Mouse (Mus musculus) lung, embryonic 15.5 days (tissue): Measurements from ENCODE around the gene Fancg. TPM values are rescaled to one million over a fixed set of nuclear protein-coding genes. Genes with fewer than 3 reads are reported as not detected.

ENCODE experiments used
- ATAC-seq: fragments of 200-750 bp; cut with Nextera tagmentation; 2 replicates; pipeline ENCODE4 v1.8.0; 2017; ENCODE audit warnings: moderate number of reproducible peaks, borderline replicate concordance; ENCODE audit not compliant: low FRiP score, low TSS enrichment; ENCODE audit errors: extremely low read depth
- H3K27ac ChIP-seq: fragments of 300-500 bp; sonication (generic); 2 replicates; pipeline ENCODE4 v1.5.1; 2015; ENCODE audit warnings: moderate library complexity, mild to moderate bottlenecking, inconsistent platforms
- H3K27me3 ChIP-seq: fragments of 300-500 bp; sonication (generic); 2 replicates; pipeline ENCODE4 v1.6.1; 2015; ENCODE audit warnings: inconsistent platforms
- H3K36me3 ChIP-seq: fragments of 300-500 bp; sonication (generic); 2 replicates; pipeline ENCODE4 v1.6.1; 2015; ENCODE audit warnings: inconsistent platforms
- H3K4me1 ChIP-seq: fragments of 300-500 bp; sonication (generic); 2 replicates; pipeline ENCODE4 v1.6.1; 2015; ENCODE audit warnings: inconsistent platforms
- H3K4me2 ChIP-seq: fragments of 300-500 bp; sonication (generic); 2 replicates; pipeline ENCODE4 v1.6.1; 2015; ENCODE audit warnings: inconsistent platforms, mild to moderate bottlenecking, moderate library complexity
- H3K4me3 ChIP-seq: fragments of 300-500 bp; sonication (generic); 2 replicates; pipeline ENCODE4 v1.5.1; 2015; ENCODE audit warnings: mild to moderate bottlenecking, inconsistent platforms
- H3K9ac ChIP-seq: fragments of 300-500 bp; sonication (generic); 2 replicates; pipeline ENCODE4 v1.6.1; 2015; ENCODE audit warnings: inconsistent platforms
- H3K9me3 ChIP-seq: fragments of 300-500 bp; sonication (generic); 2 replicates; pipeline ENCODE4 v1.6.1; 2016; ENCODE audit warnings: inconsistent platforms
- whole genome bisulfite sequencing: fragments of 180-500 bp; shearing (Covaris S2); methylation state at CpG from one replicate; pipeline ENCODE4 v1.1.7; 2015; 5-methylcytosine and 5-hydroxymethylcytosine counted together
- polyA plus RNA-seq: library from polyadenylated mRNA; unstranded; fragments of >200 nt; fragmentation: Nextera tagmentation; extraction: Ambion mirVana; gene quantifications from 2 replicates; pipeline ENCODE4 v1.2.1, GENCODE M21; 2015

The Fancg gene
- polyA plus RNA-seq, 1 experiment from 2014 or later = 20.9 TPM

DNA sequence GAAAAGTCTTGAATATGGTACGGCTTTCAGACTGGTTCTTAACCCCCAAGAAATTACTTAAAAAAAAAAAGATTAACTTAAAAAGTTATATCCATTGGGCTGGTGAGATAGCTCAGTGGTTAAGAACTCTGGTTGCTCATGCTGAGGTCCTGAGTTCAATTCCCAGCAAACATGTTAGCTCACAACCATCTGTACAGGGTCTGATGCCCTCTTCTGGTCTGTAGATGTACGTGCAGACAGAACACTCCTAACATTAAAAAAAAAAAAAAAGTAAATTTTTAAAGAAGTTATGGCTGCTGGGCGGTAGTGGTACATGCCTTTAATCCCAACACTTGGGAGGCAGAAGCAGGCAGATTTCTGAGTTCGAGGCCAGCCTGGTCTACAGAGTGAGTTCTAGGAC, 32.2 kb downstream of the Fancg start:
- Histone ChIP-seq H3K4me3 (no peak overlapping the region), H3K9ac (no peak overlapping the region), H3K27me3 (no peaks in the 10 kb centered on the region), H3K27ac (no peak overlapping the region), H3K9me3 (no peaks in the 10 kb centered on the region), H3K4me2 (no peak overlapping the region), H3K36me3 (peaks cover 47% of the 10 kb centered on the region), H3K4me1 (no peaks in the 10 kb centered on the region)
- ATAC-seq = no peak
- 88% methylated on average over 4 of the region's 4 CpGs for WGBS

DNA sequence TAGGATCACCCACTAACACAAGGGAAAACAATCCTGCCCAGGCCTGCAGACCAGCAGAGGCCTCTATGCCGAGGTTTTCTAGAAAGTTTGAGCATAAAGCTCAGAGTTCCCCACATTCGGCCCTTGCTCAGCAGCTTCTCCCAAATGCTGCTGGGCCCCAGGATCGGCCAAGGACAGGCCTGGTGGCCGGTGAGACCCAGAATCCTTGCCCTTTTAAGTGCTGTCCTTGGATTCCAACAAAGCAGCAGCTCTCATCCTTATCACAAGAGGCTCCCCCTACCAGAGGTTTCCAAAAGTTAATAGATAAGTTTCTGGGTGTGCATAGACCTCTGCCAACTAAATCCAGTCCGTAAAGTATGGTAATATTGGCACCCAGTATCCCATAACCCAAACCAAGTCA, 36.4 kb downstream of the Fancg start:
- no peaks in the 10 kb centered on the region for H3K9me3 ChIP-seq
- 67% methylated on average over 5 of the region's 5 CpGs for WGBS
- H3K36me3 ChIP-seq = peaks cover 14% of the 10 kb centered on the region
- no peak overlapping the region for H3K27ac ChIP-seq
- no peak overlapping the region for H3K9ac ChIP-seq
- H3K4me3 ChIP-seq = no peak overlapping the region
- H3K27me3 ChIP-seq = no peaks in the 10 kb centered on the region
- no peak overlapping the region for H3K4me2 ChIP-seq
- ATAC-seq = no peak
- no peaks in the 10 kb centered on the region for H3K4me1 ChIP-seq

DNA sequence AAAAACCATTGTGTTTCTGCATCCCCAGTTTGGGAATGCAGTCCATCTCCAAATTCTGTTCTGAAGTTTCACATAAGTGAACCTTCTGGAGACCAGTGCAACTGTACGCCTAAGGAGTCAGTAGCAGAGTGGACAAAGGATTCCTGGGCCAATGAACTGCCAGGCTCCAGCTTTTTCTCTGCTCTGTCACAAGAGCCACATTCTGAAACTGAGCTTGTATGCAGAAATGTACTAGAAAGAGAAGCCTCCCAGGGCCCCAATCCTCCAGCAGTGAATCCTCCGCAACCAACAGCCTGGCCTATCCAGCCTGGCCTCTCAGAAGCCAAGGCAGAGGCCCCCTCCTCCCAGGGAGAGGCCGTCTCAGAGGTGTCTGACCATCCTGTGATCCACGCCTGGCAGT, 37.4 kb downstream of the Fancg start:
- 54% methylated on average over 4 of the region's 4 CpGs for WGBS
- no peak overlapping the region for H3K27ac ChIP-seq

DNA sequence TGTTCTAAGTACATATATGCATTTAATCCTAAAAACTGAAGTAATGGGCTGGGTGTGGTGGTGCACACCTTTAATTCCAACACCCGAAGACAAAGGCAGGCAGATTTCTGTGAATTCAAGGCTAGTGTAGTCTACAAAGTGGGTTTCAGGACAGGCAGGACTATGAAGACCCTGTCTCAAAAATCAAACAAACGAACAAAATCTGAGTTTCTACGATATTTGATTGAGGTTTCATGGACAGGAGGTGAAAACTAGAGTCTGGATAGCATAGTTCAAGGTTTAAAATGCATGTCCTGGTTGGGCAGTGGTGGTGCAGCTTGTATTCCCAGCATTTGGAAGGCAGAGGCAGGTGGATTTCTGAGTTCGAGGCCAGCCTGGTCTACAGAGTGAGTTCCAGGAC, 41.0 kb downstream of the Fancg start, which contains the start of gene 1700022I11Rik:
1700022I11Rik (plus strand) TSS at position 301 of the 400 bp plus-strand sequence.
- ATAC-seq = no peak
- no peaks in the 10 kb centered on the region for H3K36me3 ChIP-seq
- no peak within 1 kb of the TSS for H3K4me2 ChIP-seq
- H3K27me3 ChIP-seq = peaks cover 4% of the 10 kb centered on the region; the same call in 1 of the 2 replicates
- 82% methylated on average over 4 of the region's 4 CpGs for WGBS
- H3K9ac ChIP-seq = no peak within 1 kb of the TSS
- H3K9me3 ChIP-seq = no peaks in the 10 kb centered on the region
- H3K4me1 ChIP-seq = no peaks in the 10 kb centered on the region
- no peak within 1 kb of the TSS for H3K27ac ChIP-seq
- H3K4me3 ChIP-seq = no peak within 1 kb of the TSS

More for the DNA sequence above, 37.4 kb downstream of the Fancg start:
- peaks cover 5% of the 10 kb centered on the region; the same call in 1 of the 2 replicates for H3K36me3 ChIP-seq
- ATAC-seq = no peak
- no peaks in the 10 kb centered on the region for H3K9me3 ChIP-seq
- H3K4me1 ChIP-seq = no peaks in the 10 kb centered on the region
- no peak overlapping the region for H3K4me3 ChIP-seq
- H3K4me2 ChIP-seq = no peak overlapping the region
- H3K9ac ChIP-seq = no peak overlapping the region
- H3K27me3 ChIP-seq = no peaks in the 10 kb centered on the region

DNA sequence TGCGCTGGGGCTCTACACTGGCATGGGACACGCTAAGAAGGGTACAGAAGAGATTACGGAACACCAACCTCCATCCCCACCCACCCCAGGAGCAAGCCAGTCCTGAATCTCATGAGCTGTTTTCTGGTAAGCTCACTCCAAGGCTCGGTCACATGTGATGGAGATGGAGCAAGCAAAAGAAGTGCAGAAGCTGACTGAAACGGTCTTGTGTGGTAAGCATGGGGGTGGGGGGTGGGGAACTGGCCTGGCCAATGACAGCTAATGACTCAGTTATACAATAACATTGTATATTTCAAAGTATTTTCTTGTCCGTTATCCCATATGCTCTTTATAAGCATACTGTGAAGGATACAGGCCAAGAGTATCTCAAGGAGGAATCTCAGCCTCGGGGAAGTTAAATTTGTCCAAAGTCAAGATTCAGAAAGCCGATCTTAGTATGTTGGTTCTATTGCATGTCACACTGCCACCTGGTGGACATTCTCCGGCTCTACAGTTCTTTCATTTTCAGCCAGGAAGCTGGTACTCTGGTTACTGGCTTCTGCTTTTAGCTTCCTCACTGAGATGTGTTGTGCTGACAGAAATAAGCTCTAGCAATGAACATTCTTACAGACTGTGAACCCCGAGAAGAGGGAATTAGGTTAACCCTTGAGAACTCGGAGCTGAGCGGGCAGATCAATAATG, 45.1 kb downstream of the Fancg start:
- no peak for ATAC-seq
- Histone ChIP-seq H3K9ac (no peak overlapping the region), H3K27ac (no peak overlapping the region), H3K36me3 (no peaks in the 10 kb centered on the region), H3K4me3 (no peak overlapping the region), H3K27me3 (peaks cover 4% of the 10 kb centered on the region; the same call in 1 of the 2 replicates), H3K9me3 (no peaks in the 10 kb centered on the region), H3K4me1 (no peaks in the 10 kb centered on the region), H3K4me2 (peak overlapping the region; percentile 42)
- 14% methylated on average over 12 of the region's 12 CpGs for WGBS

DNA sequence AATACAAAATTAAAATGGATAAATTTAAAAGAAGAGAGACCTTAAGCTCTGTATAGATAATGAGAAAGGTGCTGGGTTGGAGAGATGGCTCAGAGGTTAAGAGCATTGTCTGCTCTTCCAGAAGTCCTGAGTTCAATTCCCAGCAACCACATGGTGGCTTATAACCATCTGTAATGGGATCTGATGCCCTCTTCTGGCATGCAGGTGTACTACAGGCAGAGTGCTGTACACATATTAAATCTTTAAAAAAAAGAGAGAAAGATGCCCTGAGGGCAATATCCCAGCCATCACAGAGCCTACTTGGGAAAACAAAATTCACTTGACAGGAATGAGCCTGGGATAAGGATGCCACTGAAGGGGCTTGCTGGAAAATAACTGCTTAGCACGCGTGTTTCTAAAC, 46.8 kb downstream of the Fancg start:
- peaks cover 4% of the 10 kb centered on the region; the same call in 1 of the 2 replicates for H3K27me3 ChIP-seq
- no peak overlapping the region for H3K4me3 ChIP-seq
- H3K36me3 ChIP-seq = no peaks in the 10 kb centered on the region
- no peaks in the 10 kb centered on the region for H3K9me3 ChIP-seq
- no peak for ATAC-seq
- H3K4me2 ChIP-seq = no peak overlapping the region
- WGBS = 94% methylated on average over 2 of the region's 2 CpGs
- H3K9ac ChIP-seq = no peak overlapping the region
- no peak overlapping the region for H3K27ac ChIP-seq
- H3K4me1 ChIP-seq = no peaks in the 10 kb centered on the region

DNA sequence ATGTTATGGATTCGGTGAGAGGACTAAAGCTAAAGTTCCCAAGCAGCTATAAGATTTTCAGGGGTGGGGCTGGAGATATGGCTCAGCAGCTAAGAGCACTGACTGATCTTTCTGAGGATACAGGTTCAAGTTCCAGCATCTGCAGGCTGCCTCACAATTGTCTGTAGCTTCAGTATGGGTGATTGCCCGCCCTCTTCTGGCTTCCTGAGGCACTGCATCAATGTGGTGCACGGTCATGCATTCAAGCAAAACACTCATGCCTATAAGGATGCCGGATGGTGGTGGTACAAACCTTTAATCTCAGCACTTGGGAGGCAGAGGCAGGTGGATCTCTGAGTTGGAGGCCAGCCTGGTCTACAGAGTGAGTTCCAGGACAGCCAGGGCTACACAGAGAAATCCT, 48.7 kb downstream of the Fancg start:
- Histone ChIP-seq H3K27ac (no peak overlapping the region), H3K9ac (no peak overlapping the region), H3K4me1 (no peaks in the 10 kb centered on the region), H3K27me3 (peaks cover 4% of the 10 kb centered on the region; the same call in 1 of the 2 replicates), H3K36me3 (peaks cover 11% of the 10 kb centered on the region), H3K4me2 (no peak overlapping the region), H3K4me3 (no peak overlapping the region), H3K9me3 (no peaks in the 10 kb centered on the region)
- WGBS = 27% methylated on average over 4 of the region's 4 CpGs
- ATAC-seq = no peak

DNA sequence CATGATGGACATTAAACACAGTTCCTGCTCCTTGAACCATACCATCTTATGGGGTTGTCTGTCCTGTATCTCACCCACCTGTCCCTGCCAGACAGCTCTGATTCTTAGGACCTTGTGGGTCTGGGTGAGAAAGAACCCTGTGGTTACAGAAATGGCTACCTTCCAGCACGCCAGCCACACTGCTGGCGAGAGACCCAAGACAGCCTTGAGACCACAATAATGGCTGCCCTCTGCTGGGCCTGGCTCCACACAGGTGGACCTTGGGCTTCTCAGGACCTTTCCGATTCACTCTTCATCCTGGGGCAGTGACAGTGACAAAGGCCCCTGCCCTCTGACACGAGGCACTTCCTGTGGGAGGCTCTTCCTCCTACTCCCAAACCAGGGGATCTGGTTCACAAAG, 50.9 kb downstream of the Fancg start:
- H3K4me3 ChIP-seq = no peak overlapping the region
- 52% methylated on average over 4 of the region's 4 CpGs for WGBS
- H3K4me1 ChIP-seq = no peaks in the 10 kb centered on the region
- H3K4me2 ChIP-seq = no peak overlapping the region
- no peaks in the 10 kb centered on the region for H3K9me3 ChIP-seq
- no peak overlapping the region for H3K27ac ChIP-seq
- no peaks in the 10 kb centered on the region for H3K27me3 ChIP-seq
- peaks cover 14% of the 10 kb centered on the region for H3K36me3 ChIP-seq
- H3K9ac ChIP-seq = no peak overlapping the region
- no peak for ATAC-seq

DNA sequence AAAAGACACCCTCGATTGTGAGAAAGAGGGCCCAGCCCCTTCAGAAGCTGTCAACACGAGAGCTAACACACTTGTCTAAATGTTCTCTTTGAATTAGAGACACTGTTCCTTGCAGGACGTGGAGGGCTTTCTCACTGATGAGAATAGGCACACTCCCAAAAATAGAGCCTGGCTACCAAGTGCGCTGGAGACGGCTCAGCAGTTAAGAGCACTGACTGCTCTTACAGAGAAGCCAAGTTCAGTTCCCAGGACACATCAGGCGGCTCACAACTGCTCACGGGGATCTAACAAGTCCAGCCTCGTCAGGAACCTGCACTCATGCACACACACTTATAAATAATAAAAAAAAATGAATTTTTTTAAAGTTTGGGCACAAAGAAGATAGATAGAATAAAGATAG, 51.4 kb downstream of the Fancg start:
- Histone ChIP-seq H3K9ac (no peak overlapping the region), H3K4me2 (no peak overlapping the region), H3K4me1 (no peaks in the 10 kb centered on the region), H3K27ac (no peak overlapping the region), H3K36me3 (peaks cover 14% of the 10 kb centered on the region), H3K4me3 (no peak overlapping the region), H3K27me3 (no peaks in the 10 kb centered on the region), H3K9me3 (no peaks in the 10 kb centered on the region)
- WGBS = 55% methylated on average over 8 of the region's 8 CpGs
- ATAC-seq = no peak

DNA sequence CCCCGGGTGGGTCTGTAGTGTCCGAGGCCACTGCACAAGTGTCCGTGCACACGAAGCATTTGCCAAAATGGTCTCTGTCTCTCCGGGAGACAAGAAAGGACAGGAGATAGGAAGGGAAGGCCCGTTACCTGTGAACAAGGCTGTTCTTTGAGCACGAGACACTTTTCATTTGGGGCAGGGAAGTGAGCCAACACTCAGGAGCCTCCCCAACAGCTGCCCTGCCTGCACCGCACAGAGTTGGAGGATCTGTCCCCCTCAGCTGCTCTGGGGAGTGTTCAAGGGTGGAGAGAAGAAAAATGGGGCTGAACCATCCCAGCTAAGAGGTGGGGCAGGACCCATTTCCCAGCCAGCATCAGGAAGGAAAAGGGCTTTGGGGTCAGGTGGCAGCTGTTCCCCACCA, 52.3 kb downstream of the Fancg start:
- no peak overlapping the region for H3K4me2 ChIP-seq
- H3K27ac ChIP-seq = no peak overlapping the region
- no peaks in the 10 kb centered on the region for H3K4me1 ChIP-seq
- no peak overlapping the region for H3K9ac ChIP-seq
- peaks cover 14% of the 10 kb centered on the region for H3K36me3 ChIP-seq
- WGBS = 81% methylated on average over 8 of the region's 8 CpGs
- no peak overlapping the region for H3K4me3 ChIP-seq
- ATAC-seq = no peak
- no peaks in the 10 kb centered on the region for H3K9me3 ChIP-seq
- no peaks in the 10 kb centered on the region for H3K27me3 ChIP-seq

DNA sequence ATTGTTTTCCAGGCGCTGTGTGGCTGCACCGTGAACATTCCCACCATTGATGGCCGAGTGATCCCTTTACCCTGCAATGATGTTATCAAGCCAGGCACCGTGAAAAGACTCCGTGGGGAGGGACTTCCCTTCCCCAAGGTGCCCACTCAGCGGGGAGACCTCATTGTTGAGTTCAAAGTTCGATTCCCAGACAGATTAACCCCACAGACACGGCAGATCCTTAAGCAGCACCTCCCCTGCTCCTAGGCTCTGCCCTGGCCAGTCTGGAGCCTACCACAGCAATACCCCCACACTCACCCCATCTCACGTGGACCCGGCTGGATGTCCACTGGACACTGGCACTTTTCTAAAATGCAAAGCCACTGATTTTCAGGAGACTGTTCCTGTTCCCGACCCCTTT, 53.0 kb downstream of the Fancg start:
- Histone ChIP-seq H3K36me3 (peaks cover 14% of the 10 kb centered on the region), H3K27ac (no peak overlapping the region), H3K4me3 (no peak overlapping the region), H3K27me3 (no peaks in the 10 kb centered on the region), H3K4me1 (no peaks in the 10 kb centered on the region), H3K9me3 (no peaks in the 10 kb centered on the region), H3K9ac (no peak overlapping the region), H3K4me2 (no peak overlapping the region)
- ATAC-seq = no peak
- 79% methylated on average over 11 of the region's 11 CpGs for WGBS

DNA sequence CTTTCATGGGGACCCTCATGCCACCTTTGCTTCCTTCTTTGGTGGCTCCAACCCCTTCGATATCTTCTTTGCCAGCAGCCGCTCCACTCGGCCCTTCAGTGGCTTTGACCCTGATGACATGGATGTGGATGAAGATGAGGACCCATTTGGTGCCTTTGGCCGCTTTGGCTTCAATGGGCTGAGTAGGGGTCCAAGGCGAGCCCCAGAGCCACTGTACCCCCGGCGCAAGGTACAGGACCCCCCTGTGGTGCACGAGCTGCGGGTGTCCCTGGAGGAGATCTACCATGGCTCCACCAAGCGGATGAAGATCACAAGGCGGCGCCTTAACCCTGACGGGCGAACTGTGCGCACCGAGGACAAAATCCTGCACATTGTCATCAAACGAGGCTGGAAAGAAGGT, 53.7 kb downstream of the Fancg start:
- no peak overlapping the region for H3K4me3 ChIP-seq
- H3K27me3 ChIP-seq = no peaks in the 10 kb centered on the region
- H3K4me1 ChIP-seq = 0 out of 2 replicates have a peak, but pooled peaks cover 5% of the 10 kb centered on the region
- H3K4me2 ChIP-seq = no peak overlapping the region
- H3K9me3 ChIP-seq = no peaks in the 10 kb centered on the region
- no peak for ATAC-seq
- H3K9ac ChIP-seq = no peak overlapping the region
- H3K27ac ChIP-seq = no peak overlapping the region
- 89% methylated on average over 17 of the region's 17 CpGs for WGBS
- H3K36me3 ChIP-seq = peaks cover 14% of the 10 kb centered on the region
